Mouse (Mus musculus): ENCODE measurements around the gene Tma7. TPM values are rescaled to one million over a fixed set of nuclear protein-coding genes. Genes with fewer than 3 reads are reported as not detected.

Gene Tma7
- polyA plus RNA-seq, 1 experiment from 2014 or later, result 747 TPM

DNA sequence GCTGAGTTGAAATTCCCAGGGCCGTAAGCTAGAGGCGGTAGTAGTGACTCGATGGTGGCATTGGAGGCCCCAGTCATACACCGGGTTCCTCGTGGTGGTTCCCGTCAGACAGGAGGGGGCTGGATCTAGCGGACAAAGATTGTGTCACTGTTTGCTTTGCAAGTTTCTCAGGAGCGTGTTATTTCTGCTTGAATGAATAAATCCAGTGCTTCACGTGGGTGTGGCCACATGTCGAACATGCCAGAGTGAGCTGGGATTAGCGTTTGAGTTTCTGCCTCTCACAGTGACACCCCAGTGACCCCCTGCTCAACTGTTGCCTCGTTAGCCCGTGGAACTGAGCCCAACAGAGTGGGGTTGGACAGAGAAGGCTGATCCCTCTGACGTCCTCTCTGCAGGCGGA is 8.1 kb upstream of the Tma7 start:
- Histone ChIP-seq H3K36me3 (peaks cover 27% of the 10 kb centered on the region), H3K4me3 (no peak overlapping the region), H3K9ac (no peak overlapping the region), H3K27me3 (no peaks in the 10 kb centered on the region), H3K4me1 (peaks cover 29% of the 10 kb centered on the region), H3K4me2 (replicated peaks) (no peak overlapping the region), H3K9me3 (replicated peaks) (no peaks in the 10 kb centered on the region), H3K27ac (no peak overlapping the region)
- ATAC-seq (ENCODE audit: low FRiP score), result no peak
- WGBS, result 59% methylated on average over 15 of the region's 15 CpGs

DNA sequence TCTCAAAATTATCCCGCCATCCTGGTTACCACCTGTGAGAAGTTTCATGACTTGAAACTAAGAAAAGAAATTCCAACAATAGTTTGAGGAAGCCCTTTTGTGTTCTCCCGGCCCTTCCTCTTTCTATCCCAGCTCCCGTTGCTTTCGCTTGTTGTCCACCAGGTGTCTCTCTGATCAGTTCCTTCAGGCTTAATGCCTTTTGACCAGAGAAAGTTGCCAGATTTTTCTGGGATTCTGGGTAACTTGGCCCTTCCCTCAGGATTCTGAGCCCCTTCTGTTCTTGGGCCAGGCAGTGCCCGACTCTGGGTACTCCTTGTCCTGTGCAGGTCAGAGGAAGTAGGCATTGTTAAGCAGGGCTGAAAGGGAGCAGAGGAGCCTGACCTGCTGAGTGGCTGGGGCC is 5.6 kb upstream of the Tma7 start:
- 12% methylated on average over 5 of the region's 5 CpGs for WGBS
- Histone ChIP-seq H3K9ac (no peak overlapping the region), H3K9me3 (replicated peaks) (no peaks in the 10 kb centered on the region), H3K27ac (no peak overlapping the region), H3K4me1 (peaks cover 17% of the 10 kb centered on the region), H3K27me3 (no peaks in the 10 kb centered on the region), H3K4me2 (replicated peaks) (no peak overlapping the region), H3K36me3 (peaks cover 27% of the 10 kb centered on the region), H3K4me3 (no peak overlapping the region)
- no peak for ATAC-seq (ENCODE audit: low FRiP score)

DNA sequence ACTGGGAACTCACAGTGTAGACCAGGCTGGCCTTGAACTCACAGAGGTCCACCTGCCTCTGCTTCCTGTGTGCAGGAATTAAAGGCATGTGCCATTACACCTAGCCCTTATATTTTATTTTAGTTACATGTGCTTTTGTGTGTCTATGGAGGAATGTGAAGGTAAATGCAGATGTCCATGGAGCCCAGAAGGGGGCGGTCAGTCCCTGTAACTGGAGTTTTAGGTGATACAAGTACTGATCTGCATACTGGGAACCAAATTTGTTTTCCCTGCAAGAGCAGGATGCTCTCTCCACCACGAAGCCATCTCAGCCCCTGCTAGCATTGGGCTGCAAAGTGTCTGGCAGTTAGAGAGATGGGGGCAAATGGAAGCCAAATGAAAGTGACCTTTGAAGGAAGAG is 2.5 kb upstream of the Tma7 start:
- H3K27ac ChIP-seq, result no peak overlapping the region
- WGBS, result 15% methylated on average over 2 of the region's 2 CpGs
- peaks cover 11% of the 10 kb centered on the region for H3K36me3 ChIP-seq
- no peak for ATAC-seq (ENCODE audit: low FRiP score)
- no peaks in the 10 kb centered on the region for H3K9me3 ChIP-seq (replicated peaks)
- H3K4me1 ChIP-seq, result peaks cover 32% of the 10 kb centered on the region
- H3K4me2 ChIP-seq (replicated peaks), result no peak overlapping the region
- no peaks in the 10 kb centered on the region for H3K27me3 ChIP-seq
- no peak overlapping the region for H3K9ac ChIP-seq
- no peak overlapping the region for H3K4me3 ChIP-seq

DNA sequence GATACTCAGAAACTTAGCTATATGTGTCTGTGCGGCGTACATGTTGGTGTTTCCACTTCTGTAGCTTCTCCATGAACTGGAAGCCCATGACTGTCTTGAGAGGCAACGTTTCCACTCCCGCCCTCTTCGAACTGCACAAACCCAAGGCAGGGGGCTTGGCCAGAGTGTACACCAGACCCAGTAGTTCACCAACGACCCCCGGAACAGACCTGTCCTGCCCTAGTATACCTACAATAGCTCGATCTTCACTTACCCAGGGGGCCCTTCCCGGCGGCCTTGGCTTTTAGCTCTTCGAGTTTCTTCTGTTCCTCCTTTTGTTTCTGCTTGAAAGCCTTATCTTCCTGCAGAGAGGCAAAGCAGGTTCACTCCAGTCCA is 651 bp downstream of the Tma7 start:
- H3K4me2 ChIP-seq (replicated peaks), result peak overlapping the region; percentile 92
- H3K9me3 ChIP-seq (replicated peaks), result no peaks in the 10 kb centered on the region
- H3K36me3 ChIP-seq, result peaks cover 19% of the 10 kb centered on the region
- H3K4me1 ChIP-seq, result peaks cover 22% of the 10 kb centered on the region
- peak; percentile 57 for ATAC-seq (ENCODE audit: low FRiP score)
- H3K27me3 ChIP-seq, result no peaks in the 10 kb centered on the region
- 7% methylated on average over 11 of the region's 11 CpGs for WGBS
- H3K9ac ChIP-seq, result peak overlapping the region; percentile 88
- peak overlapping the region; percentile 76 for H3K4me3 ChIP-seq
- peak overlapping the region; percentile 78 for H3K27ac ChIP-seq

DNA sequence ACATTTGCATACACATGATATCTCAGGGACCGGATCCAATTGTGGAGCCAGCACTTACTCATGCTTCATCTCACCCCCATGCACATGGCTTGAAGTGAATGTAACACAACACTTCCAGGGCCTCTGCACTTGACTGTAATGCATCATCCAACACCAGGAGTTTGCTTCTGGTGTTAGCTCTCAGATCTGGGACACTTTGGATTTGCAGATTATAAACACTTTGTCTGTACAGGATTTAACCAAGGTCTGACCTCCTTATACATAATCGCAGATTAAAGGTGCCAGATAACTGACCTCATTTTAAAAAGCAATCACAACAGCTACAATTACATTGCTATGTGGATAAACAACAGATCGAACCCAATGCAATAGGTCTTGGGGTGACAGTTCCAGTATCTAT is 1.9 kb downstream of the Tma7 start:
- no peak overlapping the region for H3K4me2 ChIP-seq (replicated peaks)

DNA sequence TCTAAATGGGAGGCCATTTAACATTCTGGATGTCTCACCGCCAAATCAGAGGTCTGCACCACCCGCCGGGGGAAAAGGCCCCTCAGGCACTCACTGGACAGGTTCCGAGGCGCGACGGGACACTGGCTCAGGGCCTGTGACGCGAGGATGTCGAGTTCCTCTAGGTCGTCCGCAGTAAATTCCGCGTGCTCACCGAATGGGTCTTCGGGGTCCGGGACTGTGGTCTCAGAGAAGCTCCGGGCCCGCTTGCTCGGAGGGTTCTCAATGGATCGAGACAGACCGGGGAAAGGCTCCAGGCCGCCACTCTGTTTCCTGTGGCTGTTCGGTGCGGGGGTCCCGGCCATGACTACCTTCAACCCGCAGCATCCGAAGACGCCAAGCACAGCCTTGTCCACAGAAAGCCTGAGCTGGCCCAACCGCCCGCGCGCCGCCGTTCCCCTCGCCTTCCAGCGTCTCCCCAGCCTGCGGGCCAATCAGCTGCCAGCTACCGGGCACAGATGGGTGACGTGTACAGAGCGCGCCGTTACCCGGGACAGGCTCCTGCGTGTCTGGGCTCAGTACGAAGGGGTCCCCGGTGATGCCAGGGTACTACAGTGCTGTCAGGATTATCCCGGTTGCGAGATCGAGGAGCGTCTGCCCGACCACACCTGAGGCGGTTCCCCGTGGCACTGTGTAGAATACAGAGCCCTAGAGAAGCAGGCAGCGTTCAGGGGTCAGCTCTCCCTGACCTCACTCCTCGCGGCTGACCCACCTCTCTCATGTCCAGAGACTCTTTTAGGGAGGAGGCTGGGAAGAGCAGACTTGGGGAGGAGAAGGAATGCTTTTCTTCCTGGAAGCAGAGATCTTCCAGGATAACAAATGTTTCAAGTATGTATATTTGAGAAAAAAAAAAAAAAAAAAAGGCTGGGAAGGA is 8.5 kb downstream of the Tma7 start, which contains the start of gene Atrip:
Gene Atrip (minus strand): TSS at position 464 of the 913 bp plus-strand sequence.
- H3K9me3 ChIP-seq (replicated peaks), result no peaks in the 10 kb centered on the region
- peak within 1 kb of the TSS; percentile 80 for H3K4me3 ChIP-seq
- peak within 1 kb of the TSS; percentile 84 for H3K4me2 ChIP-seq (replicated peaks)
- under 1% methylated on average over 57 of the region's 57 CpGs for WGBS
- peak; percentile 99 for ATAC-seq (ENCODE audit: low FRiP score)
- H3K9ac ChIP-seq, result peak within 1 kb of the TSS; percentile 79
- H3K27ac ChIP-seq, result peak within 1 kb of the TSS; percentile 76
- no peaks in the 10 kb centered on the region for H3K27me3 ChIP-seq
- H3K4me1 ChIP-seq, result peaks cover 18% of the 10 kb centered on the region
- H3K36me3 ChIP-seq, result peaks cover 29% of the 10 kb centered on the region

More for the DNA sequence above, 1.9 kb downstream of the Tma7 start:
- H3K36me3 ChIP-seq, result peaks cover 19% of the 10 kb centered on the region
- no peak overlapping the region for H3K27ac ChIP-seq
- H3K4me1 ChIP-seq, result peaks cover 22% of the 10 kb centered on the region
- H3K4me3 ChIP-seq, result no peak overlapping the region
- H3K27me3 ChIP-seq, result no peaks in the 10 kb centered on the region
- no peak for ATAC-seq (ENCODE audit: low FRiP score)
- no peaks in the 10 kb centered on the region for H3K9me3 ChIP-seq (replicated peaks)
- WGBS, result 95% methylated on average over 3 of the region's 3 CpGs
- no peak overlapping the region for H3K9ac ChIP-seq

DNA sequence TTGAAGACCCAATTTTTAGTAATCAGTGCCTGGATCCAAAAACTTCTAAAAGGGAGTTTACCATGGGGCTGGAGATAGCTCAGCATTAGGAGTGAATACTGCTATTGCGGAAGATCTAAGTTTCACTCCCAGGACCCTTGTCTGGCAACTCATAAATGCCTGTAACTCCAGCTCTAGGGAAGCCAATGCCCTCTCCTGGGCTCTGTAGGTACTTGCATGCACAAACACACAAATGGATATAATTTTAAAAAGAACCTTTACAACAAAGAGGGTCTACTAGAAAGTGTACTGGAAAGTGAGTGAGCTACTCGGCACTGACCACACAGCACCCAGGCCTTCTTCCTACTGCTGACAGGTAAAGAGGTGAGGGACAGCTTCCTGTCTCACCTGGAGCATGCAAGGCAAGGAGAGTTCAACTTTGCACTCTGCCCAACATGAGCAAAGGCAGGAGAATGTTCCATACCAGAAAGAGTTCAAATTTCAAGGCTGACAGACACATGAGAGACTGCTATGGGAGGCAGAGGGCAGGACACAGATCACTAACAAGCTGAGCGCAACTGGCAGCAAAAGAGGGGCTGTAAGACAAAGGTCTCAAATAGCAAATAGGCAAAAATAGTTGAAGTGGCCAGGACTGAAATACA is 14.2 kb downstream of the Tma7 start:
- H3K27ac ChIP-seq, result no peak overlapping the region
- H3K9me3 ChIP-seq (replicated peaks), result no peaks in the 10 kb centered on the region
- peaks cover 80% of the 10 kb centered on the region for H3K36me3 ChIP-seq

DNA sequence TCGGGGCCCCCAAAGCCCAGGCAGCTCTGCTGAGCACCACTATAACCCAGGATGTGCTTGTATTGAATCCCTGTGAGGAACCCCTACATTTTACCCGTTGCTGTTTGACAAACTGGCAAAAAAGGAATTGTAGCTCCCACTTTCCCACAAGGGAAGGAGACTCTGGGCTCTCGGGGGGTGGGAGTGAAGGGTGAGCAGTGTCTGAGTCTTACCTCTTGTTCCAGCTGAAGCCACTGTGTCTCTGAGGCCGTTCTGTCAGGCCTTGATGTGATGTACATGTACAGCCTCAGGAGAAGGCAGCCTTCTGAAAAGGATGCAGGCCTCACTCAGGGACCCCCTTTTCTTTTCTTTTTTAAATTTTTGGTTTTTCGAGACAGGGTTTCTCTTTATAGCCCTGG is 21.5 kb downstream of the Tma7 start:
- H3K9me3 ChIP-seq (replicated peaks), result no peaks in the 10 kb centered on the region
- H3K27me3 ChIP-seq, result no peaks in the 10 kb centered on the region
- H3K36me3 ChIP-seq, result peaks cover 81% of the 10 kb centered on the region
- peaks cover 9% of the 10 kb centered on the region for H3K4me1 ChIP-seq
- no peak overlapping the region for H3K4me2 ChIP-seq (replicated peaks)
- WGBS, result 87% methylated on average over 5 of the region's 5 CpGs
- no peak overlapping the region for H3K4me3 ChIP-seq
- ATAC-seq (ENCODE audit: low FRiP score), result no peak
- no peak overlapping the region for H3K9ac ChIP-seq
- H3K27ac ChIP-seq, result no peak overlapping the region

More for the DNA sequence above, 14.2 kb downstream of the Tma7 start:
- Histone ChIP-seq H3K27me3 (no peaks in the 10 kb centered on the region), H3K4me2 (replicated peaks) (no peak overlapping the region), H3K4me1 (peaks cover 10% of the 10 kb centered on the region), H3K9ac (no peak overlapping the region), H3K4me3 (no peak overlapping the region)
- ATAC-seq (ENCODE audit: low FRiP score), result no peak
- WGBS, result 94% methylated on average over 3 of the region's 3 CpGs

DNA sequence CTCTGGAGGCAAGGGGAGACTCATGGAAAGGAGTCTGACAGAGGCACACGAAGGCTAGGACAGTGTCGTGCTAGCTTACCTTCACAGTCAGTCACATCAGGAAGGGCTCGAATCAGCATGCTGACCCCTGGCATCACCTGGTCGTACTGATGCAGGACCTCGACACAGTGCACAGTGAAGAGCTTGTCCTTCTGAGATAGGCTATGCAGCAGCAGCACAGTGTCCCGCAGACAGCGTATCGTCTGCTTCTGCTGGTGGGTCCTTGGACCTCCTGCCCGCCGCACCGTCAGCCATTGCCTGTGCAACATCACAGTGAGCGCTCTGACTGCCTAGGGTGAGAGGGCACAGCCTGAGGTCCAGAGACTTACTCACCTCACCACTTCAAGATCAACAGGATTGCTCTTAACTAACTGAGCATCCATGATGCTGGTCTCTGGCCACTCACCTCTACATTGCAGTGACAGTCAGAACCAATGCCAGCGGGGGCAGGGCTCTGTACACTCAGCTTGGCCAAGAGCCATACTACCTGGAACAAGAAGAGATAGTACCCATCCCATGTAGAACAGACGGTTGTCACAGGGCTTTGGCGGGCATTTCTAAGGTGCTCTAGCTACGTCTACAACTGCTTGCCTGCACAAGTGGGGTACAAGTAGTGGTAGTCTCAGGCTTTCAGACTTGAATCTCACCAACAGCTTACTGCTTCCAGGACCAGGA is 22.0 kb downstream of the Tma7 start:
- H3K4me3 ChIP-seq, result no peak overlapping the region
- H3K4me2 ChIP-seq (replicated peaks), result no peak overlapping the region
- WGBS, result 94% methylated on average over 16 of the region's 16 CpGs
- H3K9ac ChIP-seq, result no peak overlapping the region
- H3K9me3 ChIP-seq (replicated peaks), result no peaks in the 10 kb centered on the region
- 0 out of 2 replicates have a peak, but pooled peaks have one; percentile 15 for ATAC-seq (ENCODE audit: low FRiP score)
- peaks cover 76% of the 10 kb centered on the region for H3K36me3 ChIP-seq
- H3K27me3 ChIP-seq, result no peaks in the 10 kb centered on the region
- peaks cover 12% of the 10 kb centered on the region for H3K4me1 ChIP-seq
- H3K27ac ChIP-seq, result peak overlapping the region; percentile 46; the same call in 1 of the 2 replicates

DNA sequence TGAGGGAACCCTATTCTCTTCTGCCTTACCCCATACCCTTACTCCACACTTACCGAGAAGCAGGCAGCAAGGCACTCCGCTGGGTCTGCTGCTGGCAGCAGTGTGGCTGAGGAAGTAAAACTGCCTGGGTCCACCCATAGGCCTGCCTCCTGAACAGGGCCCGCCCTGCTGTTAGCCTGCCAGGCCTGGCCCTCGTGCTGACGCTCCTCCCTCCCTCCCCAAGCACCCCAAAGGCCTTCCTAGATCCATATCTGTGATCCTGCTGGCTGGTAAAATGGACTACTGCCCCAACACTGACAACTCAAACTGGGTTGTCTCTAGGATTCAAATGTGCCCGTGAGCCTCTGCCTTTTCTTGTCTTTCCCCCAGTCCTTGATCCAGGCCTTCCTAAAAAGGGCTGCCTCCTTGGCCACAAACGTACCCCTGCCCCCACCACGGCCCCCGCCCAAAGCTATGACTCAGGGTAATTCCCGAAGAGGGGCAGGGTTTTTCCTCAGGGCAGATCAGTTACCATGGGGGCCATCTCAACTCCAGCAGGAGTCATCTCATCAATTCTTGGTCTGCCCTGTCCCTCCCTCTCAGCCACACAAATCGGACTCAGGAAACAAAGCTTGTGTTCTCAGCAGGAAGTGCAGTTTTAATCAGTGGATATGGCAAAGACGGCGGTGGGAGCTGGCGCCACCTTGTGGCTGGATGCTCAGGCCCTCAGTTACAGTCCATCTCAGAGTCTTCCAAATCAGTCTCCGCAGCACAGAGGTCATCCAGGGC is 23.1 kb downstream of the Tma7 start, which contains the start of gene Trex1:
Gene Trex1 (minus strand): TSS at position 599 of the 768 bp plus-strand sequence.
- H3K9ac ChIP-seq, result peak within 1 kb of the TSS; percentile 47
- peak within 1 kb of the TSS; percentile 49 for H3K4me2 ChIP-seq (replicated peaks)
- H3K4me3 ChIP-seq, result peak within 1 kb of the TSS; percentile 12
- WGBS, result 28% methylated on average over 15 of the region's 15 CpGs
- peak within 1 kb of the TSS; percentile 66 for H3K27ac ChIP-seq
- peaks cover 66% of the 10 kb centered on the region for H3K36me3 ChIP-seq
- H3K9me3 ChIP-seq (replicated peaks), result no peaks in the 10 kb centered on the region
- H3K27me3 ChIP-seq, result no peaks in the 10 kb centered on the region
- peak; percentile 67 for ATAC-seq (ENCODE audit: low FRiP score)
- peaks cover 20% of the 10 kb centered on the region for H3K4me1 ChIP-seq

DNA sequence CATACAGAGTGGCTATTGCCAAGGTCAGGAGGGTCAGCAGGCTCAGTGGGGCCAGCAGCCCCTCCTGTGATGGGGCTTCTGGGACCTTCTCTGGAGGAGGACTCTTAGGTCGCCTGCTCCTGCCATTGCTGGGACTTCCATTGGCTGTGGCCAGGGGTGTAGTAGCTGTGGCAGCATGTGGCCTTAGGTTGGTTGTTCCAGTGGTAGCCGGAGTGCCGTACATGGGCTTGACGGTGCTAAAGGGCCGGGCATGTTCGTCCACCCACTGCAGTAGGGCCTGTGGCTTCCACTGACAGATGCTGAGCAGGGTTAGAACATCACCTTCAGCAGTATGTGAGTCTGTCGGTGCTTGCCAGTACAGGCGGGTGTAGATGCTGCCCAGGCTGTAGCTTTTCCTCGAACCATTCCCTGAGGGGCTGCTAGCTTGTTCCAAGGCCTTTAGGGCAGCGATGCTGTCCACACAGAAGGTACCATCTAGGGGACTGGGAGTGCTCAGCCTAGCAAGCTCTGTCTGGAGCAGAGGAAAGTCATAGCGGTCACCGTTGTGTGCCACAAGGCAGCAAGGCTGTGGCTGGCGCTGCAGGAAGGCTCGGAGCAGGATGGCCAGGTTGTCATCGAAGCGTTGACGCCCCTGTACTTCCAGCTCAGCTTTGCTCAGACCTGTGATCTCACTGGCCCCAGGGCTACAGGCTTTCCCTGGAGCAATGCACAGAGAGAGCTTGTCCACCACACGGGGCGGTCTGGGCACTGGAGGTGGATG is 24.2 kb downstream of the Tma7 start:
- Histone ChIP-seq H3K9ac (peak overlapping the region; percentile 47; the same call in 1 of the 2 replicates), H3K4me2 (replicated peaks) (peak overlapping the region; percentile 49; the same call in 1 of the 2 replicates)

More for the DNA sequence above, 24.2 kb downstream of the Tma7 start:
- Histone ChIP-seq H3K27ac (no peak overlapping the region), H3K4me1 (peaks cover 21% of the 10 kb centered on the region), H3K27me3 (no peaks in the 10 kb centered on the region), H3K4me3 (no peak overlapping the region), H3K9me3 (replicated peaks) (no peaks in the 10 kb centered on the region), H3K36me3 (peaks cover 54% of the 10 kb centered on the region)
- ATAC-seq (ENCODE audit: low FRiP score), result no peak
- 95% methylated on average over 19 of the region's 19 CpGs for WGBS
